27 mouse cellular contexts compared by ENCODE assay signal in genomic region chr2:60695706-60696105, GRCm38 (mm10). TPM values are rescaled to one million over a fixed set of nuclear protein-coding genes. Genes with fewer than 3 reads are reported as not detected.
A peak's percentile ranks its signal among the peaks of the same experiment; 100 is the strongest.
DNase-seq lines count a peak whose midpoint lies in the region; ATAC-seq lines count a peak whose summit lies in the region.
"Had no signal": no experiment of that assay in that cellular context is flagged by ENCODE, and none has a peak within 500 bp of the region (broad histone marks: within the 10 kb centered on the region; RNA-seq: fewer than 3 reads in every experiment).

No protein-coding gene starts in this region.

- no peak overlapping the region for H3K4me2 ChIP-seq in hindbrain, embryonic 15.5 days
- H3K4me2 ChIP-seq in hindbrain, embryonic 11.5 days (replicated peaks; ENCODE audit: low read depth, low read length) = no peak overlapping the region
- no peak overlapping the region for H3K4me2 ChIP-seq in lung, embryonic 15.5 days
- H3K4me2 ChIP-seq in stomach, embryonic 15.5 days = no peak overlapping the region
- H3K4me2 ChIP-seq: embryonic facial prominence, embryonic 13.5 days; forebrain, embryonic 15.5 days; hindbrain, embryonic 12.5 days; limb, embryonic 12.5 days; liver, embryonic 15.5 days; midbrain, embryonic 15.5 days had no signal

- peaks cover 3% of the 10 kb centered on the region for H3K4me1 ChIP-seq in hindbrain, embryonic 15.5 days (replicated peaks)
- no peaks in the 10 kb centered on the region for H3K4me1 ChIP-seq in hindbrain, embryonic 11.5 days (replicated peaks; ENCODE audit: control insufficient read depth, insufficient read depth, low read length)
- H3K4me1 ChIP-seq in lung, embryonic 15.5 days = peaks cover 45% of the 10 kb centered on the region
- H3K4me1 ChIP-seq in stomach, embryonic 15.5 days = peaks cover 12% of the 10 kb centered on the region
- H3K4me1 ChIP-seq: liver, embryonic 15.5 days; midbrain, embryonic 15.5 days had no signal

- no peaks in the 10 kb centered on the region for H3K36me3 ChIP-seq in hindbrain, embryonic 15.5 days
- no peaks in the 10 kb centered on the region for H3K36me3 ChIP-seq in hindbrain, embryonic 11.5 days (ENCODE audit: control insufficient read depth, insufficient read depth, low read length)
- H3K36me3 ChIP-seq in lung, embryonic 15.5 days = no peaks in the 10 kb centered on the region
- no peaks in the 10 kb centered on the region for H3K36me3 ChIP-seq in stomach, embryonic 15.5 days
- H3K36me3 ChIP-seq: embryonic facial prominence, embryonic 13.5 days; forebrain, embryonic 10.5 days; forebrain, embryonic 15.5 days; G1E; hindbrain, embryonic 12.5 days; limb, embryonic 12.5 days; liver, embryonic 15.5 days; midbrain, embryonic 10.5 days; midbrain, embryonic 15.5 days had no signal

- H3K9ac ChIP-seq in hindbrain, embryonic 15.5 days = no peak overlapping the region
- no peak overlapping the region for H3K9ac ChIP-seq in hindbrain, embryonic 11.5 days (ENCODE audit: low read depth, low read length)
- H3K9ac ChIP-seq in lung, embryonic 15.5 days = no peak overlapping the region
- H3K9ac ChIP-seq in stomach, embryonic 15.5 days = no peak overlapping the region
- H3K9ac ChIP-seq: embryonic facial prominence, embryonic 13.5 days; forebrain, embryonic 15.5 days; hindbrain, embryonic 12.5 days; limb, embryonic 12.5 days; liver, embryonic 15.5 days; midbrain, embryonic 15.5 days had no signal

- WGBS in hindbrain, embryonic 15.5 days = 68% methylated on average over 8 of the region's 8 CpGs
- 89% methylated on average over 8 of the region's 8 CpGs for WGBS in hindbrain, embryonic 11.5 days
- 50% methylated on average over 8 of the region's 8 CpGs for WGBS in lung, embryonic 15.5 days
- 41% methylated on average over 8 of the region's 8 CpGs for WGBS in stomach, embryonic 15.5 days

- DNase-seq in adrenal gland, adult 2 months = peak; percentile 36
- no peak for DNase-seq in adrenal gland, adult 18-20 months (ENCODE audit: low spot score in 2 of 2)
- no peak for DNase-seq in hindbrain, embryonic 11.5 days (ENCODE audit: low spot score)
- DNase-seq in lung, postnatal 36 days = no peak
- DNase-seq in urinary bladder, postnatal 4 days (ENCODE audit: low spot score in 2 of 2) = no peak
- DNase-seq: cerebellum, adult 18-20 months; cerebellum, postnatal 10 days; kidney, adult 9 months; kidney, postnatal 14 days; thymus, adult 18-20 months; thymus, postnatal 25 days had no signal

- no peaks in the 10 kb centered on the region for H3K9me3 ChIP-seq in hindbrain, embryonic 15.5 days
- no peaks in the 10 kb centered on the region for H3K9me3 ChIP-seq in hindbrain, embryonic 11.5 days (ENCODE audit: control insufficient read depth, low read length)
- H3K9me3 ChIP-seq in lung, embryonic 15.5 days = no peaks in the 10 kb centered on the region
- H3K9me3 ChIP-seq in stomach, embryonic 15.5 days = no peaks in the 10 kb centered on the region
- H3K9me3 ChIP-seq: embryonic facial prominence, embryonic 13.5 days; forebrain, embryonic 10.5 days; forebrain, embryonic 15.5 days; G1E; hindbrain, embryonic 12.5 days; limb, embryonic 12.5 days; liver, embryonic 15.5 days; midbrain, embryonic 10.5 days; midbrain, embryonic 15.5 days had no signal

- H3K27ac ChIP-seq in hindbrain, embryonic 15.5 days (replicated peaks) = 0 out of 2 replicates have a peak overlapping the region, but pooled peaks have one; percentile 5
- no peak overlapping the region for H3K27ac ChIP-seq in hindbrain, embryonic 11.5 days (ENCODE audit: low read depth, low read length)
- peak overlapping the region; percentile 54 for H3K27ac ChIP-seq in lung, embryonic 15.5 days
- peak overlapping the region; percentile 65; the same call in 1 of the 2 replicates for H3K27ac ChIP-seq in stomach, embryonic 15.5 days
- H3K27ac ChIP-seq: embryonic facial prominence, embryonic 13.5 days; forebrain, embryonic 10.5 days; forebrain, embryonic 15.5 days; hindbrain, embryonic 12.5 days; left cerebral cortex, adult 2 months; limb, embryonic 12.5 days; liver, embryonic 15.5 days; midbrain, embryonic 10.5 days; midbrain, embryonic 15.5 days had no signal

- H3K27me3 ChIP-seq in hindbrain, embryonic 15.5 days = no peaks in the 10 kb centered on the region
- H3K27me3 ChIP-seq in hindbrain, embryonic 11.5 days (ENCODE audit: control insufficient read depth, insufficient read depth, low read length) = no peaks in the 10 kb centered on the region
- no peaks in the 10 kb centered on the region for H3K27me3 ChIP-seq in lung, embryonic 15.5 days
- H3K27me3 ChIP-seq in stomach, embryonic 15.5 days (replicated peaks) = no peaks in the 10 kb centered on the region
- H3K27me3 ChIP-seq: embryonic facial prominence, embryonic 13.5 days; forebrain, embryonic 15.5 days; hindbrain, embryonic 12.5 days; liver, embryonic 15.5 days; midbrain, embryonic 15.5 days had no signal

- H3K4me3 ChIP-seq in hindbrain, embryonic 15.5 days = no peak overlapping the region
- no peak overlapping the region for H3K4me3 ChIP-seq in hindbrain, embryonic 11.5 days (ENCODE audit: low read depth, low read length)
- no peak overlapping the region for H3K4me3 ChIP-seq in lung, embryonic 15.5 days
- H3K4me3 ChIP-seq in stomach, embryonic 15.5 days (replicated peaks) = no peak overlapping the region
- H3K4me3 ChIP-seq: embryonic facial prominence, embryonic 13.5 days; forebrain, embryonic 10.5 days; forebrain, embryonic 15.5 days; hindbrain, embryonic 12.5 days; left cerebral cortex, adult 2 months; limb, embryonic 12.5 days; liver, embryonic 15.5 days; midbrain, embryonic 10.5 days; midbrain, embryonic 15.5 days had no signal

- ATAC-seq in hindbrain, embryonic 15.5 days (ENCODE audit: low FRiP score, low read depth) = no peak
- ATAC-seq in hindbrain, embryonic 11.5 days (ENCODE audit: low FRiP score) = no peak
- ATAC-seq in lung, embryonic 15.5 days (ENCODE audit: borderline replicate concordance, extremely low read depth, low FRiP score, low TSS enrichment) = no peak
- ATAC-seq in stomach, embryonic 15.5 days (ENCODE audit: insufficient read depth, low FRiP score, low read depth) = no peak
- ATAC-seq: forebrain, embryonic 15.5 days; inflammation-experienced regulatory T-cells, adult 6 months had no signal

RNA-seq across cellular contexts. Expression of gene Itgb6, which starts 26.7 kb away (rescaled TPM):
- total RNA-seq in adrenal gland, adult 2 months (2021) = not detected
- not detected in 2 replicates for polyA plus RNA-seq in adrenal gland, adult 2 months (2012; rRNA removed)
- under 1 TPM in 1 of 2 experiments, not detected in 1; 0.26 TPM for total RNA-seq in adrenal gland, adult 18-20 months (2021)
- 0.10 TPM in 1 of 2 replicates, not detected in the other for polyA plus RNA-seq in hindbrain, embryonic 15.5 days (2015; fragmentation: Nextera tagmentation; extraction: Ambion mirVana)
- 0.45 and 0.71 TPM in 2 replicates for polyA plus RNA-seq in hindbrain, embryonic 11.5 days (2014; fragmentation: Nextera tagmentation; extraction: Ambion mirVana)
- 6.4 and 7.3 TPM in 2 replicates for polyA plus RNA-seq in lung, embryonic 15.5 days (2015; fragmentation: Nextera tagmentation; extraction: Ambion mirVana)
- polyA plus RNA-seq in stomach, embryonic 15.5 days (2015; fragmentation: Nextera tagmentation; extraction: Ambion mirVana) = 10.1 and 13.2 TPM in 2 replicates
- total RNA-seq: granulocyte monocyte progenitor cell, adult 5-6 weeks; left cerebral cortex, adult 2 months had no signal
- polyA plus RNA-seq: forebrain, embryonic 15.5 days; G1E; inflammation-experienced regulatory T-cells, adult 6 months; liver, adult 2 months had no signal
